Mouse (Mus musculus) small intestine, adult 2 months (tissue): ENCODE results near the gene Rtp4. TPM values are rescaled to one million over a fixed set of nuclear protein-coding genes. Genes with fewer than 3 reads are reported as not detected.

Experiments used
- H3K27ac ChIP-seq: fragments of 200-500 bp; 2 replicates; pipeline ENCODE4 v1.5.1; 2012; ENCODE audit warnings: low read depth, low read length, control low read depth, inconsistent platforms; ENCODE audit not compliant: insufficient read depth
- H3K27me3 ChIP-seq: fragments of 200-500 bp; 2 replicates; pipeline ENCODE4 v1.6.1; 2012; ENCODE audit warnings: mild to moderate bottlenecking, moderate library complexity, low read length, inconsistent platforms; ENCODE audit not compliant: control insufficient read depth, insufficient read depth
- H3K36me3 ChIP-seq: fragments of 200-500 bp; 2 replicates; pipeline ENCODE4 v1.6.1; 2012; ENCODE audit warnings: mild to moderate bottlenecking, low read length, control low read depth, inconsistent platforms; ENCODE audit not compliant: control insufficient read depth, insufficient read depth
- H3K4me1 ChIP-seq: fragments of 200-500 bp; 2 replicates; pipeline ENCODE4 v1.6.1; 2012; ENCODE audit warnings: low read length, inconsistent platforms, mixed read lengths; ENCODE audit not compliant: control insufficient read depth, insufficient read depth, insufficient read length
- H3K4me3 ChIP-seq: fragments of 200-500 bp; 2 replicates; pipeline ENCODE4 v1.5.1; 2012; ENCODE audit warnings: low read depth, mild to moderate bottlenecking, control low read depth, inconsistent platforms, low read length, moderate library complexity
- CTCF ChIP-seq: fragments of 200-500 bp; IDR thresholded peaks from 2 replicates; pipeline ENCODE4 v1.5.1; 2012; ENCODE audit warnings: low read depth, mild to moderate bottlenecking, control low read depth, inconsistent platforms, low read length, moderate library complexity, mixed read lengths; ENCODE audit not compliant: insufficient replicate concordance, insufficient read length; ENCODE audit errors: extremely low read depth
- POLR2A ChIP-seq: fragments of 200-500 bp; IDR thresholded peaks from 2 replicates; pipeline ENCODE4 v1.6.1; 2012; ENCODE audit warnings: low read depth, mild to moderate bottlenecking, control low read depth, inconsistent platforms, low read length, moderate library complexity
- WGBS: fragments of 180-500 bp; shearing (Covaris S2); methylation state at CpG from one replicate; pipeline ENCODE4 v1.1.7; 2018; 5-methylcytosine and 5-hydroxymethylcytosine counted together
- polyA plus RNA-seq: library from polyadenylated mRNA; depleted of rRNA; stranded (reverse); fragments of >200 nt; gene quantifications from 2 replicates; pipeline ENCODE4 v1.2.3, GENCODE M21; 2012

Rtp4 gene
- polyA plus RNA-seq, 1 experiment: 43.3 TPM

DNA sequence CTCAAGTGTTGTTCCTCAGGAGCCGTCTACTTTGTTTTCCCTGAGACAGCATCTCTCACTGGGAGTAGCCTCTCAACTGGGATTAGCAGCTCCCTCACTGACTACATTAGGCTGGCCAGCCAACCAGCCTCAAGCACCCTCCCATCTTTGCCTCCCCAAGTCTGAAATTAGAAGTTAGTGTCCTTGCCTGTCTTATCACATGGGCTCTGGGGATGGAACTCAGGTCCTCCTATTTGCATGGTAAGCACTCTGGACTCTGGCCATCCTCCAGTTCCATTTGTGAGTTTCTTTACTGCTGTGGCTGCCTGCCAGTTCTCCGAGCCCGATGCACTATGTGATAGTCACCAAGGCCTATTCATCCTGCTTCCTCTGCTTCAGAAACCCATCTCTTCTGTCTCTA is 4.3 kb upstream of the Rtp4 start:
- 34% methylated on average over 3 of the region's 3 CpGs for WGBS
- TF ChIP-seq CTCF: no peak
- no peak for TF ChIP-seq POLR2A
- Histone ChIP-seq H3K4me1 (no peaks in the 10 kb centered on the region), H3K27ac (no peak overlapping the region), H3K4me3 (no peak overlapping the region), H3K36me3 (no peaks in the 10 kb centered on the region), H3K27me3 (no peaks in the 10 kb centered on the region)

DNA sequence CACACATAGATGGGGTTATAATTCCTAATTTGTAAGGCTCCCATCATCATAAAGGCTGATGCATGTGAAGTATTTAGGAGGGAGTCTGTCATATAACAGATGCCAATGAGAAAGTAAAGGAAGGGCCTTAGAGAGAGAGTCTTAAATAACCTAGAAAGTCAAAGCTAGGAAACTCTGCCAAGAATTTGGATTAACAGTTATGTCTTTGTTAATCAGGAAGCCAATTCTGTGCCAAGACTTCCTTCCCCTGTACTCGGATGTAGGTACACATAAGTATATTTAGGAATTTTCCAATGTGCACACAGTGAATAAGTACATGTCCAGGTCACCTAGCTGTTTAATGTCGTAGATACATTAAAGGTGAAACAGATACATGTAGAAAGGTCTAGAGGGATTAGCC is 3.5 kb upstream of the Rtp4 start:
- Histone ChIP-seq H3K27ac (no peak overlapping the region), H3K36me3 (no peaks in the 10 kb centered on the region), H3K4me1 (no peaks in the 10 kb centered on the region), H3K27me3 (no peaks in the 10 kb centered on the region), H3K4me3 (no peak overlapping the region)
- WGBS: 43% methylated on average over 2 of the region's 2 CpGs
- no peak for TF ChIP-seq CTCF
- no peak for TF ChIP-seq POLR2A

GRCm38 (mm10) chr16:23517230-23517629 is 2.9 kb upstream of the Rtp4 start:
- H3K4me3 ChIP-seq: no peak overlapping the region
- WGBS: 73% methylated on average over 5 of the region's 5 CpGs
- H3K4me1 ChIP-seq: no peaks in the 10 kb centered on the region

DNA sequence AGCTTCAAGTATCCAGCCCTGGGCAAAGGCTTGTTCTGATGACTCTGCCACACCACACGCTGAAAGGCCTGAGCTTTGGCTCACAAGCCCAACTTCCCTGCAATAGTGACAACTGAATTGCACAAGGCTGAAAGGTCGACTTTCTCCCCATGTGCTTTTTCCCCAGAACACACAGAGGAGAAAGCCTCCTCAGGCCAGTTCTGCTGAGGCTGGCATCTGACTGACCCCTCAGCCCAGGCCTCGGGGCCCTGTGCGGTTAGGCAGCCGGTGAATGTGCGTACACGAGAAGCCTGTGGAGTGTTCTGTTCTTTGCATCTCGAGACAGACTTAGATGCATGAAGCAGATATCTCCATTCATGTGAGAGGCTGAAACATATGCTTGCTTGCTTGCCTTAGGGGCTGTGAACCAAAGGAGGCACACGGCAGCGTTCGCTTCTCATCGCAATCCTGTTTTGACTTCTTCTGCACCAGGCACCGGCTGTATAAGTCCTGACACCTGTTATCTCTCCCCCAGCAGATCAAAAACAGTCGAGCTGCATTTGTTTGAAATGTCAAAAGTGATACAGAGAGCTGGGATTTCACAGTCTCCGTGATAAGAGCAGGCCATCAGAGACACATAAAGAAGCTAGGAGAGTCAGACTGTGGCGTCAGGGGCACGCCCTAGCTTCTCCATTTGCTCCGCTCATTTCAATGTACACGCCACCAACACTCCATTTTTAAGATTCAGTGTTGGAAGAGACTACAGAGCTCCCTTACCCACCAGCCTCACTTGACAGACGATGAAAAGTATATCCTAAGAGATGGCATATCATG is 2.1 kb upstream of the Rtp4 start:
- Histone ChIP-seq H3K27me3 (no peaks in the 10 kb centered on the region), H3K4me1 (no peaks in the 10 kb centered on the region), H3K36me3 (no peaks in the 10 kb centered on the region), H3K27ac (no peak overlapping the region), H3K4me3 (no peak overlapping the region)
- TF ChIP-seq CTCF (no peak), POLR2A (no peak)
- WGBS: 64% methylated on average over 20 of the region's 20 CpGs

More at GRCm38 (mm10) chr16:23517230-23517629, 2.9 kb upstream of the Rtp4 start:
- TF ChIP-seq POLR2A (no peak), CTCF (no peak)
- no peaks in the 10 kb centered on the region for H3K36me3 ChIP-seq
- H3K27me3 ChIP-seq: no peaks in the 10 kb centered on the region
- no peak overlapping the region for H3K27ac ChIP-seq

DNA sequence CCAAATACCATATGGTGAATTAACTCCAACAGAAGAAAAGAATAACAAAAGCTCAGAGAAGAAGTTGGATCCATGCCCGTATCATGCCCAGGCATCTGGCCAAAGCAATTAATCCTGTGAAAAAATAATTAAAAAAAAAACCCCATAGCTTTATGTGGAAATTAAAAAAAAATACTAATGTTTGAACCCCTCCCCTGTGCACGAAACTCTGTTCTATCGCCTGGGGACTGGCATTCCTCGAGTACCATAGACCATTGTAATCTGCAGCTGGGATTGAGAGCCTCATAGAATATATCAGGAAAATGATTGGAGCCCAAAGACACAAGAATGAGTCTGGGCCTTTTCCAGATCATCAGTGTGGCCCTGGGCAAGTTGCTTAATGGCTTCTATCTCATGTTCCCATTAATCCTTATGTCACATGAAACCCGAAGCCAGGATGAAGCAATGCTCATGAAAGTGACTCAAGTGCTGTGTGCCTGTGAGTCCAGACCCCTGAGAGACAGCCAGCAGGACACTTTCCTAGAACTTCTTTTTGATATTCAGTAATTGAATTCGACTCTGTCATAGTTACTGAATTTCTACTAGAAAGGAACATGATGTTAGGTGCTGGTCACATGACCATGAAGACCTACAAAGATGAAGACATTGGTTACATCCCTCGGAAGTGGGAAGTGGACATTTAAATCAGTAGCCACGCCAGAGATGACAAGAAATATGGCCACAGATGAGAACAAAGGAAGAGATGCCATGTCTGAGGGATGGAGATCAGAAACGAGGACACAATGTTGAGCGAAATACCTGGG is 1.3 kb upstream of the Rtp4 start:
- Histone ChIP-seq H3K27ac (no peak overlapping the region), H3K4me1 (no peaks in the 10 kb centered on the region)
- 70% methylated on average over 10 of the region's 10 CpGs for WGBS

GRCm38 (mm10) chr16:23519771-23520170 is 320 bp upstream of the Rtp4 start:
- Histone ChIP-seq H3K36me3 (no peaks in the 10 kb centered on the region), H3K27me3 (no peaks in the 10 kb centered on the region), H3K27ac (no peak overlapping the region), H3K4me1 (no peaks in the 10 kb centered on the region), H3K4me3 (no peak overlapping the region)
- 17% methylated on average over 1 of the region's 1 CpGs for WGBS
- no peak for TF ChIP-seq POLR2A
- no peak for TF ChIP-seq CTCF

More for the DNA sequence above, 1.3 kb upstream of the Rtp4 start:
- TF ChIP-seq CTCF (no peak), POLR2A (no peak)
- Histone ChIP-seq H3K27me3 (no peaks in the 10 kb centered on the region), H3K4me3 (no peak overlapping the region), H3K36me3 (no peaks in the 10 kb centered on the region)

GRCm38 (mm10) chr16:23521092-23521491 is 1.0 kb downstream of the Rtp4 start:
- 32% methylated on average over 5 of the region's 5 CpGs for WGBS
- H3K36me3 ChIP-seq: no peaks in the 10 kb centered on the region
- TF ChIP-seq POLR2A (no peak), CTCF (no peak)
- no peaks in the 10 kb centered on the region for H3K27me3 ChIP-seq
- H3K4me3 ChIP-seq: no peak overlapping the region
- H3K27ac ChIP-seq: no peak overlapping the region
- no peaks in the 10 kb centered on the region for H3K4me1 ChIP-seq
